Mouse (Mus musculus): ENCODE results near the gene Negr1. TPM values are rescaled to one million over a fixed set of nuclear protein-coding genes. Genes with fewer than 3 reads are reported as not detected.

Gene Negr1
- polyA plus RNA-seq, 1 experiment from 2014 or later, result 7.3 TPM

DNA sequence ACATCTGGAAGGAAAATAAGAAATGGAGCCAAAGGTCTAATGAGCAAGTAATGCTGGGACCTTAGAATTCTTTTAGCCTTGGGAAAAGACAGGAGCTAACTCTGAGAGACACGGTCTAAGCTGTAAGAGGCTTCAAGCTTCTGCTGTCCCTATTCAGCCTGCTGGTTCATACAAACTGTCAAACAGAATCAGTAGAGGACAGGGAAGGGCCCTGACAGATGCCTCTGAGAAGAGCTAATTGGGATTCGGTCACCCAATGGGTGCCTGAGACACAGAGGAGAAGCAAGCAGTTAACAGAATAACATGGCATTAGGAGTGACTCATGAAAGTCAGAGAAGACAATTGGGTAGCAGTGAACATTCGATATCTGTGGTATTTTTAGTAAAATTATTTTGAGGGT, 86.8 kb downstream of the Negr1 start:
- Histone ChIP-seq H3K36me3 (ENCODE audit: insufficient read depth, low read length) (no peaks in the 10 kb centered on the region), H3K9me3 (ENCODE audit: low read length) (no peaks in the 10 kb centered on the region), H3K4me3 (ENCODE audit: low read length) (no peak overlapping the region), H3K9ac (replicated peaks; ENCODE audit: low read length) (no peak overlapping the region), H3K4me1 (ENCODE audit: insufficient read depth, low read length) (no peaks in the 10 kb centered on the region), H3K27me3 (ENCODE audit: insufficient read depth, low read length) (no peaks in the 10 kb centered on the region), H3K27ac (ENCODE audit: low read length) (no peak overlapping the region), H3K4me2 (replicated peaks; ENCODE audit: low read depth, low read length) (no peak overlapping the region)
- ATAC-seq (ENCODE audit: low FRiP score, low TSS enrichment), result no peak
- 88% methylated on average over 3 of the region's 3 CpGs for WGBS

DNA sequence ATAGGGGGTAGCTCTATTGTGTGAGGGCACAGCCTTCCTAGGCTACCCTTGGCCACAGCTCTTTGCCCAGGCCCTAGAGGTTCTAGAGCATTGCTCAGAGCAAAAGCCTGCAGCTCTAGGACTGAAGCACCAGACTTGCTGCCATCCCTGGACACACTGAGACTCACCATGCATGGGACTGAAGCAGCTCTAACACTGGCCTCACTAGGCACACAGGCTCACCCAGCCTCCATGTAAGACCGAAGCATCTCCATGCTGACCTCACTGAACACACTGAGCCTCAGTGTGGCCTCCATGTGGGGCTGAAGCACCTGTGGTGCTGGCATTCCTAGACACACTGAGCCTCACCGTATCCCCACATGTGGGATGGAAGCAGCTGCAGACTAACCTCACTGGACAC, 101.0 kb downstream of the Negr1 start:
- Histone ChIP-seq H3K9me3 (ENCODE audit: low read length) (no peaks in the 10 kb centered on the region), H3K4me1 (ENCODE audit: insufficient read depth, low read length) (no peaks in the 10 kb centered on the region), H3K9ac (replicated peaks; ENCODE audit: low read length) (no peak overlapping the region), H3K27me3 (ENCODE audit: insufficient read depth, low read length) (no peaks in the 10 kb centered on the region), H3K27ac (ENCODE audit: low read length) (no peak overlapping the region), H3K36me3 (ENCODE audit: insufficient read depth, low read length) (no peaks in the 10 kb centered on the region), H3K4me2 (replicated peaks; ENCODE audit: low read depth, low read length) (no peak overlapping the region), H3K4me3 (ENCODE audit: low read length) (no peak overlapping the region)
- no peak for ATAC-seq (ENCODE audit: low FRiP score, low TSS enrichment)
- 93% methylated on average over 2 of the region's 2 CpGs for WGBS

DNA sequence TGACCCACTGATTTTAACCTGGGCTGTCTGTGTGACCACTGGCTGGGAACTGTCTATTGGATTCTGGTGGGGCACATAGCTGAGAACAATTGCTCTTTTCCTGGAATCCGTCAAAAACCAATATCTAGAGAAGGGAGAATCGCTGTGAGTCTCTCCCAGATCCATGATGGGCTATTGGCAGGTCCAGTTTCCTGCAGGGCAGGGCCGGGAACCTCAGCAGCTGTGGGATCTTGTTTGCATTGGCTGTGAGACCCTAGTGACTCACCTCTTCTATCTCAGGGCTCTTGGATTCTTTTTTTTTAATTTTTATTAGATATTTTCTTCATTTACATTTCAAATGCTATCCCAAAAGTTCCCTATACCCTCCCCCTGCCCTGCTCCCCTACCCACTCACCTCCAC, 111.0 kb downstream of the Negr1 start:
- 90% methylated on average over 3 of the region's 3 CpGs for WGBS

DNA sequence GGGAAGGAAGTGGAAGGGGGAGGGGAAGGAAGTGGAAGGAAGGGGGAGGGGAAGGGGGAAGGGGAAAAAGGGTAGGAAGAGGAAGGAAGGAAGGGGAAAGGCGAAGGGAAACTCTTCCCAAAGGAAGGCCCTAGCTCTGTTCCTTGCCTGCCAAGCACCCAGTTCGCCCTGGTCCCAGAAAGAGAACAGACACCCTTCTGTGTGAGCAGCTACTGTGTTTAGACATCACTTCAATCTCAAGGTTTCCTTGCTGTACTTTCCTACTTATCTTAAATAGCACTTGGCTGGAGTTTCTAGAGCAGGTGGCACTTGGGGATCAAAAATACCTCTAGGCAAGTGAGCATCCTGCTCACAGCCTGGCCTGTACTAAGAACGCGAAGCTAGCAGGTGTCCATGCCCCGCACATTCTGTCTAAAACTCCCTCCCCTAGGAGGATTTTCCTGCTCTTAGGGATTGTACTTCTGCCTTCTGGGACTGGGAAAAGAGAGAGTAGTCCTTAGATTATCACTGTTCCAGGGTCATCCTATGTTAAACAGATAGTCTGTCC, 128.5 kb downstream of the Negr1 start:
- Histone ChIP-seq H3K9me3 (ENCODE audit: low read length) (no peaks in the 10 kb centered on the region), H3K4me2 (replicated peaks; ENCODE audit: low read depth, low read length) (no peak overlapping the region), H3K27ac (ENCODE audit: low read length) (no peak overlapping the region), H3K36me3 (ENCODE audit: insufficient read depth, low read length) (no peaks in the 10 kb centered on the region), H3K4me1 (ENCODE audit: insufficient read depth, low read length) (no peaks in the 10 kb centered on the region), H3K27me3 (ENCODE audit: insufficient read depth, low read length) (no peaks in the 10 kb centered on the region), H3K4me3 (ENCODE audit: low read length) (no peak overlapping the region), H3K9ac (replicated peaks; ENCODE audit: low read length) (no peak overlapping the region)
- ATAC-seq (ENCODE audit: low FRiP score, low TSS enrichment), result no peak
- WGBS, result 90% methylated on average over 5 of the region's 5 CpGs

More for the DNA sequence above, 111.0 kb downstream of the Negr1 start:
- Histone ChIP-seq H3K4me3 (ENCODE audit: low read length) (no peak overlapping the region), H3K36me3 (ENCODE audit: insufficient read depth, low read length) (no peaks in the 10 kb centered on the region), H3K27me3 (ENCODE audit: insufficient read depth, low read length) (no peaks in the 10 kb centered on the region), H3K4me1 (ENCODE audit: insufficient read depth, low read length) (no peaks in the 10 kb centered on the region), H3K9ac (replicated peaks; ENCODE audit: low read length) (no peak overlapping the region), H3K4me2 (replicated peaks; ENCODE audit: low read depth, low read length) (no peak overlapping the region), H3K9me3 (ENCODE audit: low read length) (no peaks in the 10 kb centered on the region), H3K27ac (ENCODE audit: low read length) (no peak overlapping the region)
- ATAC-seq (ENCODE audit: low FRiP score, low TSS enrichment), result no peak

DNA sequence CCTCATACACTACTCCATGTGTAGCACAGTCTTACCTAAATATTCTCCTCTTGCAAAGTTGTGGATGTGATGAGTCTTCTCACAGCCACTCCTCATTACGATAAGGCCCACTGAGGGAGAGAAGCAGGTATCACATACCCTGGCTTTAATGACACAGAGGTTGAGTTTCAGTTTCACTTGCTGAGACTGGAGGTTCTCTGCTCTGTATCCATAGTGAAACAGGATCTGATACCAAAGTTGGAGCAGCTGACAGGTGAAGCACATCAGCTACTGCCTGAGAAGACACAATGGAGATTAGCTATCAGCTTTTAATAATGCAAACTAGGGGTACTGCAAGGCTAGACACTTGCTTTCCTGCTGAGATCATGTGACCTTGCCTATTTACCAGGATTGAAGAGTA, 137.1 kb downstream of the Negr1 start:
- Histone ChIP-seq H3K9ac (replicated peaks; ENCODE audit: low read length) (no peak overlapping the region), H3K9me3 (ENCODE audit: low read length) (no peaks in the 10 kb centered on the region), H3K36me3 (ENCODE audit: insufficient read depth, low read length) (no peaks in the 10 kb centered on the region), H3K4me1 (ENCODE audit: insufficient read depth, low read length) (no peaks in the 10 kb centered on the region), H3K27me3 (ENCODE audit: insufficient read depth, low read length) (no peaks in the 10 kb centered on the region), H3K4me3 (ENCODE audit: low read length) (no peak overlapping the region), H3K4me2 (replicated peaks; ENCODE audit: low read depth, low read length) (no peak overlapping the region), H3K27ac (ENCODE audit: low read length) (no peak overlapping the region)
- WGBS, result 61% methylated on average over 1 of the region's 1 CpGs
- ATAC-seq (ENCODE audit: low FRiP score, low TSS enrichment), result peak; percentile 42; the same call in 1 of the 2 replicates

DNA sequence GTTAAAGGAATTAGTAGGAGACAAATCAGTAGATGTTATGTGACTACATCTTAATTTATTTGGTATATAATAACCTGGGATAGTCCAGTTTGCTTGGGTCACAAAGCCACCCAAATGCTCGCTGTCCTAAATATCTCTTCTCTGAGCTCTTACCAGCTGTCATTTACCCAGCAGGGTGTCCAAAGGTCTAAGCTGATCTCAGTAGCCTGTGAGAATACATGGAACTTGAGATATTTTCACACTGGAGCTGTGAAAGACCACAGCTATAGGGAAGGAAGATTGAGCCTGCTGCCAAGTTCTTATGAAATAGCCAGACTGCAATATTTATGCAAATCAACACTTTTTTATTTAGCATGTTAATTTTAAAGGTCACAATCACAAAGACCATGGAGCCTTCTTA, 141.6 kb downstream of the Negr1 start:
- Histone ChIP-seq H3K9ac (replicated peaks; ENCODE audit: low read length) (no peak overlapping the region), H3K27ac (ENCODE audit: low read length) (no peak overlapping the region), H3K36me3 (ENCODE audit: insufficient read depth, low read length) (no peaks in the 10 kb centered on the region), H3K27me3 (ENCODE audit: insufficient read depth, low read length) (no peaks in the 10 kb centered on the region), H3K9me3 (ENCODE audit: low read length) (no peaks in the 10 kb centered on the region), H3K4me1 (ENCODE audit: insufficient read depth, low read length) (no peaks in the 10 kb centered on the region), H3K4me3 (ENCODE audit: low read length) (no peak overlapping the region), H3K4me2 (replicated peaks; ENCODE audit: low read depth, low read length) (no peak overlapping the region)
- no peak for ATAC-seq (ENCODE audit: low FRiP score, low TSS enrichment)
- 83% methylated on average over 1 of the region's 1 CpGs for WGBS

DNA sequence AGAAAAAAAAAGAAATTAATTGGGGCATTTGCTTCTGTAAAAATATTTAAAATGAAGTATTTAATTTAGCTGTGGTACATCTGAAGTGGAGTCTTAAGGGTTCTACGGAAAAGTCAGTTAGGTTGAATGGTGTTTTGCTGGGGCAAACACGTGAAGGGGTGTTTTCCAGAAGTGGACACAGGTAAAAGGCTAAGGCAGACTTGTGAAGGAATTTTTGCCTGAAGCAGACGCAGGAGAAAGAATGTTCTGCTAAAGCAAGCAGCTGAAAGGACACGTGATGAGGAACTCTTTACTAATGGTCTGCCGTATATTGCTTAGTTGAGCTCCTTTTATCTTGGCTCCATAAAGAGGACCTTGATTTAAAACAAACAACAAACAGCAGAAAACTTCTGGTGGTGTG, 148.6 kb downstream of the Negr1 start:
- no peak overlapping the region for H3K9ac ChIP-seq (replicated peaks; ENCODE audit: low read length)
- H3K27me3 ChIP-seq (ENCODE audit: insufficient read depth, low read length), result no peaks in the 10 kb centered on the region
- WGBS, result 52% methylated on average over 5 of the region's 5 CpGs
- no peaks in the 10 kb centered on the region for H3K9me3 ChIP-seq (ENCODE audit: low read length)
- no peak overlapping the region for H3K27ac ChIP-seq (ENCODE audit: low read length)
- ATAC-seq (ENCODE audit: low FRiP score, low TSS enrichment), result 0 out of 2 replicates have a peak, but pooled peaks have one; percentile 9
- H3K4me3 ChIP-seq (ENCODE audit: low read length), result no peak overlapping the region
- no peak overlapping the region for H3K4me2 ChIP-seq (replicated peaks; ENCODE audit: low read depth, low read length)
- no peaks in the 10 kb centered on the region for H3K4me1 ChIP-seq (ENCODE audit: insufficient read depth, low read length)
- no peaks in the 10 kb centered on the region for H3K36me3 ChIP-seq (ENCODE audit: insufficient read depth, low read length)

DNA sequence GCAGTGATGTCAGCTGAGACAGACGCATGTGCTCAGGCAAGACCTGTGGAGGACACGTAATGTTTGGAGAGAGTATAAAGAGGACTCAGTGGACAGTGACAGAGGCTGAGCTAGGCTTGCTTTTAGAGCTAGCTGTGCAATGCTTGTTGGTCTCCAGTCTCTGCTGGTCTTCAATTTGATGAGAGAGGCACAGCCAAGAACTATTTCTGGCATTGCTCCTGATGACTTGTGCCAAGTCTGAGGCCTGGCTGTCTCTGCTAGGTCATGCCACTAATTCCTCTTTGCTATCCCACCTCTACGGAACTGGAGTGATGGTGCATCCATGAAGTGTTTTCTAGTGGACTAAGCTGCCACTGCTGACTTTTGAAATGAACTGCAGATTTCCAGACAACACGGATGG, 149.1 kb downstream of the Negr1 start:
- ATAC-seq (ENCODE audit: low FRiP score, low TSS enrichment), result peak; percentile 42; the same call in 1 of the 2 replicates

DNA sequence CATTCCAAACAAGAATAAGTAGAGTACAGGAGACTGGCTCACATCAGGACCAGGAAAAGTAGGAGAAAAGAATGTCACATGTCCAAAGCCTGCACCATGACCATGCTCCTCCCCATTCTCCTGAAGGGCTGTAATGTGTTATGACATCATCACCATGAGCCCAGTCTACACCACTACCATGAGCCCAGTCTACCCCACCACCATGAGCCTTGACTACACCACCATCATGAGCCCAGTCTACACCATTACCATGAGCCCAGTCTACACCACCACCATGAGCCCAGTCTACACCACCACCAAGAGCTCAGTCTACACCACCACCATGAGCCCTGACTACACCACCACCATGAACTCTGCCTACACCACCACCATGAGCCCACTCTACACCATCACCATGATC, 174.7 kb downstream of the Negr1 start:
- no peak overlapping the region for H3K4me2 ChIP-seq (replicated peaks; ENCODE audit: low read depth, low read length)
- H3K4me3 ChIP-seq (ENCODE audit: low read length), result no peak overlapping the region
- no peak overlapping the region for H3K27ac ChIP-seq (ENCODE audit: low read length)
- H3K27me3 ChIP-seq (ENCODE audit: insufficient read depth, low read length), result no peaks in the 10 kb centered on the region
- H3K9me3 ChIP-seq (ENCODE audit: low read length), result no peaks in the 10 kb centered on the region
- no peaks in the 10 kb centered on the region for H3K36me3 ChIP-seq (ENCODE audit: insufficient read depth, low read length)
- peak; percentile 59 for ATAC-seq (ENCODE audit: low FRiP score, low TSS enrichment)
- H3K9ac ChIP-seq (replicated peaks; ENCODE audit: low read length), result no peak overlapping the region
- no peaks in the 10 kb centered on the region for H3K4me1 ChIP-seq (ENCODE audit: insufficient read depth, low read length)

More for the DNA sequence above, 149.1 kb downstream of the Negr1 start:
- H3K36me3 ChIP-seq (ENCODE audit: insufficient read depth, low read length), result no peaks in the 10 kb centered on the region
- WGBS, result 65% methylated on average over 4 of the region's 4 CpGs
- no peak overlapping the region for H3K4me3 ChIP-seq (ENCODE audit: low read length)
- H3K4me2 ChIP-seq (replicated peaks; ENCODE audit: low read depth, low read length), result no peak overlapping the region
- no peak overlapping the region for H3K9ac ChIP-seq (replicated peaks; ENCODE audit: low read length)
- H3K27me3 ChIP-seq (ENCODE audit: insufficient read depth, low read length), result no peaks in the 10 kb centered on the region
- no peak overlapping the region for H3K27ac ChIP-seq (ENCODE audit: low read length)
- H3K4me1 ChIP-seq (ENCODE audit: insufficient read depth, low read length), result no peaks in the 10 kb centered on the region
- H3K9me3 ChIP-seq (ENCODE audit: low read length), result no peaks in the 10 kb centered on the region

DNA sequence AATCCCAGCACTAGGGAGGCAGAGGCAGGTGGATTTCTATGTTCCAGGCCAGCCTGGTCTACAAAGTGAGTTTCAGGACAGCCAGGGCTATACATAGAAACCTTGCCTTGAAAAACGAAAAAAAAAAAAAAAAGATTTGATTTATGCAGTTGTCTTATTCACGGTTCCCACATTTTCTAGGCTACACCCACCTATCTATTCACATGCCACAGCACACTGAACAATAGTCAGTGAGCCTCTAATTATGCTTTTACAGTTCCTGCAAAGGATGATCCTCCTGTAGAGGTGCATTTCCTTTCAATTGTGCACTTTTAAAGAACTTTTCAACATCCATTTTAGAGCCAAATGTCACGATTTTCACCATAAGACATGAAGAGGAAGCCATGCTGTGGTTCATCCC, 177.9 kb downstream of the Negr1 start:
- Histone ChIP-seq H3K9ac (replicated peaks; ENCODE audit: low read length) (no peak overlapping the region), H3K36me3 (ENCODE audit: insufficient read depth, low read length) (no peaks in the 10 kb centered on the region), H3K27me3 (ENCODE audit: insufficient read depth, low read length) (no peaks in the 10 kb centered on the region), H3K4me2 (replicated peaks; ENCODE audit: low read depth, low read length) (no peak overlapping the region), H3K9me3 (ENCODE audit: low read length) (no peaks in the 10 kb centered on the region), H3K4me3 (ENCODE audit: low read length) (no peak overlapping the region), H3K27ac (ENCODE audit: low read length) (no peak overlapping the region), H3K4me1 (ENCODE audit: insufficient read depth, low read length) (no peaks in the 10 kb centered on the region)
- 52% methylated on average over 3 of the region's 3 CpGs for WGBS
- ATAC-seq (ENCODE audit: low FRiP score, low TSS enrichment), result no peak

All from kidney, embryonic 16.5 days (tissue).